8 mouse cellular contexts compared by ENCODE assay signal in genomic region chr11:97766154-97766881, GRCm38 (mm10). TPM values are rescaled to one million over a fixed set of nuclear protein-coding genes. Genes with fewer than 3 reads are reported as not detected.
DNase-seq lines count a peak whose midpoint lies in the region; ATAC-seq lines count a peak whose summit lies in the region.

TSS of gene Cwc25 (minus strand) at chr11:97766556.

- peak within 1 kb of the TSS; percentile 84 for H3K4me2 ChIP-seq in forebrain, embryonic 14.5 days (ENCODE audit: low read length)
- peak within 1 kb of the TSS; percentile 81 for H3K4me2 ChIP-seq in neural tube, embryonic 15.5 days

- H3K9ac ChIP-seq in forebrain, embryonic 14.5 days (ENCODE audit: low read length), result peak within 1 kb of the TSS; percentile 84
- H3K9ac ChIP-seq in neural tube, embryonic 15.5 days (replicated peaks), result peak within 1 kb of the TSS; percentile 88

- peak; percentile 98 for DNase-seq in ES-CJ7 (ENCODE audit: low read depth, low spot score)
- peak; percentile 90 for DNase-seq in cerebellum, adult 11 months
- DNase-seq in forebrain, embryonic 14.5 days (ENCODE audit: low spot score), result peak; percentile 98
- DNase-seq in heart, postnatal 14 days, result peak; percentile 90 to 97
- peak; percentile 95 for DNase-seq in layer of hippocampus, adult 11-12 months (ENCODE audit: low spot score)
- peak; percentile 95 to 96 for DNase-seq in lung, adult 18-20 months
- DNase-seq in testis, postnatal 14 days (ENCODE audit: low spot score), result peak; percentile 94

- H3K27me3 ChIP-seq in forebrain, embryonic 14.5 days (replicated peaks; ENCODE audit: control insufficient read depth, insufficient read depth, low read length), result no peaks in the 10 kb centered on the region
- H3K27me3 ChIP-seq in neural tube, embryonic 15.5 days (replicated peaks), result no peaks in the 10 kb centered on the region

- 1% methylated on average over 38 of the region's 38 CpGs for WGBS in forebrain, embryonic 14.5 days
- under 1% methylated on average over 38 of the region's 38 CpGs for WGBS in neural tube, embryonic 15.5 days

- H3K4me1 ChIP-seq in forebrain, embryonic 14.5 days (ENCODE audit: control insufficient read depth, insufficient read depth, low read length), result peaks cover 9% of the 10 kb centered on the region
- peaks cover 23% of the 10 kb centered on the region for H3K4me1 ChIP-seq in neural tube, embryonic 15.5 days

- no peaks in the 10 kb centered on the region for H3K9me3 ChIP-seq in forebrain, embryonic 14.5 days (replicated peaks; ENCODE audit: control insufficient read depth, low read length)
- no peaks in the 10 kb centered on the region for H3K9me3 ChIP-seq in neural tube, embryonic 15.5 days (replicated peaks)

- peak; percentile 96 for ATAC-seq in forebrain, embryonic 14.5 days
- peak; percentile 94 for ATAC-seq in neural tube, embryonic 15.5 days (ENCODE audit: low FRiP score)

- peaks cover 26% of the 10 kb centered on the region for H3K36me3 ChIP-seq in forebrain, embryonic 14.5 days (ENCODE audit: control insufficient read depth, insufficient read depth, low read length)
- peaks cover 22% of the 10 kb centered on the region for H3K36me3 ChIP-seq in neural tube, embryonic 15.5 days

- intact Hi-C loops in heart, postnatal 14 days (cut with DNase I), result loop anchor here (2.0 kb wide), 1 partner anchor 16 kb away; the partner anchor contains the start of gene Rpl23

- peak within 1 kb of the TSS; percentile 88 for H3K27ac ChIP-seq in forebrain, embryonic 14.5 days (ENCODE audit: low read depth, low read length)
- peak within 1 kb of the TSS; percentile 92 for H3K27ac ChIP-seq in neural tube, embryonic 15.5 days (replicated peaks)

- H3K4me3 ChIP-seq in forebrain, embryonic 14.5 days (ENCODE audit: low read depth, low read length), result peak within 1 kb of the TSS; percentile 61
- H3K4me3 ChIP-seq in neural tube, embryonic 15.5 days (replicated peaks), result peak within 1 kb of the TSS; percentile 82

RNA-seq across cellular contexts. Expression of gene Cwc25, which starts in this region (rescaled TPM):
- 9.9 and 11.1 TPM in 2 replicates for polyA plus RNA-seq in forebrain, embryonic 14.5 days (2014; fragmentation: Nextera tagmentation; extraction: Ambion mirVana)
- 10 to 100 TPM in 1 of 2 experiments, 1 to 10 TPM in 1; 8.9 to 10.6 TPM for total RNA-seq in heart, postnatal 14 days (2021)
- polyA plus RNA-seq in neural tube, embryonic 15.5 days (2015; fragmentation: Nextera tagmentation; extraction: Ambion mirVana), result 16.2 and 16.4 TPM in 2 replicates

Comparison
In these comparisons a context has a peak if more than half of its experiments do, and no peak if none do; other contexts are left out.
1. Peak in every context shown above with its lines: DNase-seq, ATAC-seq, H3K4me3 ChIP-seq and H3K27ac ChIP-seq.